Mouse (Mus musculus) macrophage (primary cell): Measurements from ENCODE around the gene Ddah2. TPM values are rescaled to one million over a fixed set of nuclear protein-coding genes. Genes with fewer than 3 reads are reported as not detected.
A peak's percentile ranks its signal among the peaks of the same experiment; 100 is the strongest.

Experiments used
- H3K27ac ChIP-seq: fragments of 350-480 bp; formaldehyde crosslinking; 2 replicates; pipeline ENCODE4 v1.9.0; 2021
- H3K36me3 ChIP-seq: fragments of 350-480 bp; formaldehyde crosslinking; 2 replicates; pipeline ENCODE4 v1.9.0; 2021; ENCODE audit errors: inconsistent target
- H3K4me3 ChIP-seq: fragments of 350-480 bp; formaldehyde crosslinking; 2 replicates; pipeline ENCODE4 v1.9.0; 2021; ENCODE audit errors: inconsistent target
- H3K79me2 ChIP-seq: fragments of 350-480 bp; formaldehyde crosslinking; 2 replicates; pipeline ENCODE4 v1.9.0; 2021; ENCODE audit errors: inconsistent target
- WGBS: methylation state at CpG from one replicate; pipeline ENCODE4 v1.1.7; 2026; ENCODE audit warnings: inconsistent platforms; ENCODE audit not compliant: missing documents; 5-methylcytosine and 5-hydroxymethylcytosine counted together
- polyA plus RNA-seq: library from polyadenylated mRNA; stranded (reverse); fragments of 250-400 nt; gene quantifications from 3 replicates; pipeline ENCODE4 v1.2.4, GENCODE M21; 2018; ENCODE audit warnings: inconsistent platforms

Gene Ddah2
- polyA plus RNA-seq, 1 experiment from 2014 or later, result 3.3 TPM

DNA sequence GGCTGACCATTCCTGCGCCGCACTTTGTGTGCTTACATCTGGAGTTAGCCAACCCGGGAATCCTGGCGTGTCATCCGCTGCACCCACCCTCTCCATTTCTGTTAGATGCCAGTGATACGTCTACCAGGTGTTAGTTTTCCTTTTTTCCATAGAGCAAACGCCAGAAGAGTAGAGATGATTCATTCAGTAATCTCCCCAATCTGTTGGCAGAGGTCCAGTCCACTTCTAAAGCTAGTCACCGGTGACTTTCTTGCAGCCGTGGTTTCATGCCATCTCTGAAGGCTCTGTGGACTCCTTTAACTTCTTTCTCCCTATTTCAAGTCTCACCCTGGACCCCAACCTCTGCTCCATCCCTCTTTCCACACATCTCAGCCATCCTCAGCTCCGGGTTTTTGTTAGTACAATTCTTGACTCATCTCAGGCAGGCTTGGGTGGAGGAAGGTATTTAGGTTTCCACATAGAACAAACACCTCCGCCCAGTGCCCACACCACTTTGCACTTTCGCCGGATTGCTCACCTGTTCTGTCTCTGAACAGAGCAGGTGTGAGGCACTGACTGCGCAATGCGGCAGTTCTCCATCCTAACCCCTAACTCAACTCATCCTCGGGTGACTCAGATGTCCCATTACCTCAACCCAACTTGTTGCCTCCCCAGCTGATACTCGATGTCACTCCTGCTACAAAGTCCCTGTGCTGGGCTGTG is 9.5 kb downstream of the Ddah2 start:
- no peaks in the 10 kb centered on the region for H3K36me3 ChIP-seq
- WGBS, result 74% methylated on average over 17 of the region's 17 CpGs
- no peak overlapping the region for H3K27ac ChIP-seq
- H3K4me3 ChIP-seq, result no peak overlapping the region
- no peaks in the 10 kb centered on the region for H3K79me2 ChIP-seq

DNA sequence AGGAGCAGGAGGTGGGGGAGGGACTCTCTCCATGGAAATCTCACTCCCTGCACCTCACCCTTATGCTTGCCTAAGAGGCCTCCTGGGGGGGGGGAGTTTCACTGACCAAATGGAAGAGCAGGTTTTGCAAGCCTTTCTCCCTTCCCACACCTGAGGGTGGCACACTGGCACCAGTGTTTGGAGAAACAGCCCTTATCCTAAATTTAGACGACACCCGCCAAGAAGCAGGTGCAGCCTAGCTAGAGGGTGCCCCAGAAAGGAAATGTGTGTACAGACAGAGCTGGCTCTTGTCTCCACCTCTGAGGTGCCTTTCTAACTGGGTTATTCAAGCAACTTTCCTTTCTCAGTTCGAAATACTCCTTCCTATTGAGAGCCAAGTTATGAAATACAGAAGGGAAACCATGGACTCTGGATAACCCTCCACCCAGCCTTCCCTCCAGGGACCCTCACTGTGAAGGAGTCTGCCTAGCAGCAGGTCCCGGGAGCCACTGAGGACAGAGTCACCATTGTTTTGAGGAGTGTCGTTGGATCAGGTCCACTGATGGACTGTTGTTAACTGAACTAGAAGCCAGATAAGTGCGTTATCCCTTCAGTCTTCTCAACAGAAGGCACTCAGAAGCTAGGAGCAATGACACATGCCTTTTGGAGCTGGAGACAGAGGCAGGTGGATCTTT is 11.9 kb downstream of the Ddah2 start:
- Histone ChIP-seq H3K27ac (no peak overlapping the region), H3K36me3 (no peaks in the 10 kb centered on the region), H3K4me3 (no peak overlapping the region), H3K79me2 (no peaks in the 10 kb centered on the region)
- WGBS, result 57% methylated on average over 5 of the region's 6 CpGs

- H3K27ac ChIP-seq, result no peak overlapping the region
- no peaks in the 10 kb centered on the region for H3K79me2 ChIP-seq
- 85% methylated on average over 8 of the region's 9 CpGs for WGBS
- H3K36me3 ChIP-seq, result no peaks in the 10 kb centered on the region
- no peak overlapping the region for H3K4me3 ChIP-seq
Measured at GRCm38 (mm10) chr17:35071454-35071853, 12.6 kb downstream of the Ddah2 start.

DNA sequence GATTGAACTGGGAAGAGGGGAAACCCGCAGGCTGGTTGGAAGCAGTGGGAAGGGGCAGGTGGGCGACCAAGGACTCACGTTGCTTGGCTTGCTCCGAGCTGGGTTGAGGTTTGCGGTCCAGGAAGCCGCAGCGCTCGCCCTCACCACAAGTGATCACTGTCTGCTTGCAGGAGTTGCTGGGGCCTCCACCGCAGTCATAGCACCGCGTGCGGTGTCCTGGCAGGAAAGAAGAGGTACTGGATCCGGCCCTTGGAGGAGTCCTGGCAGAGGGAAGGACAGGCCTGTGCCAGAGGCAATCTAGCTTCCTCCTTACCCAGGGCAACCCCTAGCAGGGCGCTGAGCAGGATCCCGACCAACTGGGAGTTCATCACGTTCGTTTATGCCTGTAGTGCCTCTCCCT is 15.3 kb downstream of the Ddah2 start:
- no peak overlapping the region for H3K27ac ChIP-seq
- H3K36me3 ChIP-seq, result no peaks in the 10 kb centered on the region
- H3K79me2 ChIP-seq, result no peaks in the 10 kb centered on the region
- WGBS, result 18% methylated on average over 17 of the region's 17 CpGs
- no peak overlapping the region for H3K4me3 ChIP-seq

DNA sequence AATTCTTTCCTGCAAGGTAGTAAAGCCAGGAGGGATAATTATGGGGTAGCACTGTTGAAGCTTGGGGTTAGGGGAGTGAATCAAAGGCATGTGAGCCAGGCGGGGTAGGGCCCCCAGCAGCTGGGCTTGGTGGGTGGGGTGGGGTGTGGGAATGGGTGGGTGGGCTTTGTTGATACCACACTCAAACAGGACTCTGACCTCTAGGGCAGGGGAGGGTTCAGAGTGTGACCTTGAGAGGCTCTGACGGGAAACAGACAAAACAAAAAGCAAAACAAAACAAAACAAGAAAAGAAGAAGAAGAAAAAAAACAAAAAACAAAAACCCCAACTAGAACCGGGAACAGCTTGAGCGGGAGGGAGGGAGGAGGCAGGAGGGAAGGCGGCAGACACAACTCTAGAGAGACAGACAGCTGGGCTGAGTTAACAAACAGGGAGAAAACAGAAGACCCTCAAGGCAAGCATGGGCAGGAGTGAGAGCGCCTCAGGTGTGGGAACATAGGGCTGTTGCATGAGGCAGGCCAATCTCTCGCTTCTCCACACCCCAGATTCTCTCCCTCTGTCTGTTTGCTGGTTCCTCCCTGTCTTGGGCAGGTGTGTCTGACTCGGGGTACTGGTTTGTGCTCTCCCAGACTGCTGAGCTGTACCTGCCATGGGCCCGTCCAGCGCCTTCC is 17.8 kb downstream of the Ddah2 start, which contains the start of gene Ly6g6e:
TSS of gene Ly6g6e (plus strand) at position 396 of the 670 bp plus-strand sequence.
- Histone ChIP-seq H3K79me2 (no peaks in the 10 kb centered on the region), H3K4me3 (peak within 1 kb of the TSS; percentile 29), H3K36me3 (no peaks in the 10 kb centered on the region), H3K27ac (peak within 1 kb of the TSS; percentile 19; the same call in 1 of the 2 replicates)
- 68% methylated on average over 10 of the region's 10 CpGs for WGBS

GRCm38 (mm10) chr17:35077285-35077684 is 18.4 kb downstream of the Ddah2 start:
- Histone ChIP-seq H3K36me3 (no peaks in the 10 kb centered on the region), H3K79me2 (no peaks in the 10 kb centered on the region), H3K27ac (0 out of 2 replicates have a peak overlapping the region, but pooled peaks have one; percentile 19), H3K4me3 (peak overlapping the region; percentile 29)
- WGBS, result 28% methylated on average over 2 of the region's 2 CpGs

- Histone ChIP-seq H3K4me3 (peak within 1 kb of the TSS; percentile 29), H3K79me2 (no peaks in the 10 kb centered on the region), H3K27ac (peak within 1 kb of the TSS; percentile 19; the same call in 1 of the 2 replicates), H3K36me3 (no peaks in the 10 kb centered on the region)
- 2% methylated on average over 14 of the region's 14 CpGs for WGBS
Measured at GRCm38 (mm10) chr17:35077786-35078233, 19.0 kb downstream of the Ddah2 start, which contains the start of gene Ly6g6d. Ly6g6d (minus strand) TSS chr17:35078065.

GRCm38 (mm10) chr17:35079778-35080177 is 20.9 kb downstream of the Ddah2 start:
- no peak overlapping the region for H3K4me3 ChIP-seq
- no peak overlapping the region for H3K27ac ChIP-seq
- WGBS, result 65% methylated on average over 9 of the region's 9 CpGs
- no peaks in the 10 kb centered on the region for H3K36me3 ChIP-seq
- no peaks in the 10 kb centered on the region for H3K79me2 ChIP-seq

- no peak overlapping the region for H3K4me3 ChIP-seq
- WGBS, result 77% methylated on average over 5 of the region's 6 CpGs
- no peaks in the 10 kb centered on the region for H3K36me3 ChIP-seq
- no peaks in the 10 kb centered on the region for H3K79me2 ChIP-seq
- H3K27ac ChIP-seq, result no peak overlapping the region
Measured at GRCm38 (mm10) chr17:35080248-35080647, 21.4 kb downstream of the Ddah2 start.

DNA sequence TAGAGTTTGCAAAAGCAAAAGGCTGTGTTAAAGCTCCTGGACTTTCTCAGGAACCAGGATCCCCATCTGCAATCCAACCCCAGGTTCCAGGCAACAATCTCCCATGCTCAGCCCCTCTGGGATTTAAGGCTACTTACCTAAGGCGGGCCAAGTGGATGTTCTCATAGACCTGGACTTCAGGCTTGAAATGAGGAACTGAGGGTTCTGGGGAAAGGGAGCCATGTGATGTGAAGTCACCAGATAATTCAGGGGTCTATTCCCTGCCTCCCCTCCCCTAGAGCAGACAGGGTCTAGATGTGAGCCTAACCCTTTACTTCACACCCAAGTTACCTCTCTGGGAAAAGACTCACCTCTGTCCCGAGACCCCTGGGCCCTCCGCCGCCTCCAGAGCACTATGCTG is 21.9 kb downstream of the Ddah2 start:
- no peaks in the 10 kb centered on the region for H3K79me2 ChIP-seq
- H3K27ac ChIP-seq, result no peak overlapping the region
- no peak overlapping the region for H3K4me3 ChIP-seq
- 95% methylated on average over 4 of the region's 4 CpGs for WGBS
- H3K36me3 ChIP-seq, result no peaks in the 10 kb centered on the region

DNA sequence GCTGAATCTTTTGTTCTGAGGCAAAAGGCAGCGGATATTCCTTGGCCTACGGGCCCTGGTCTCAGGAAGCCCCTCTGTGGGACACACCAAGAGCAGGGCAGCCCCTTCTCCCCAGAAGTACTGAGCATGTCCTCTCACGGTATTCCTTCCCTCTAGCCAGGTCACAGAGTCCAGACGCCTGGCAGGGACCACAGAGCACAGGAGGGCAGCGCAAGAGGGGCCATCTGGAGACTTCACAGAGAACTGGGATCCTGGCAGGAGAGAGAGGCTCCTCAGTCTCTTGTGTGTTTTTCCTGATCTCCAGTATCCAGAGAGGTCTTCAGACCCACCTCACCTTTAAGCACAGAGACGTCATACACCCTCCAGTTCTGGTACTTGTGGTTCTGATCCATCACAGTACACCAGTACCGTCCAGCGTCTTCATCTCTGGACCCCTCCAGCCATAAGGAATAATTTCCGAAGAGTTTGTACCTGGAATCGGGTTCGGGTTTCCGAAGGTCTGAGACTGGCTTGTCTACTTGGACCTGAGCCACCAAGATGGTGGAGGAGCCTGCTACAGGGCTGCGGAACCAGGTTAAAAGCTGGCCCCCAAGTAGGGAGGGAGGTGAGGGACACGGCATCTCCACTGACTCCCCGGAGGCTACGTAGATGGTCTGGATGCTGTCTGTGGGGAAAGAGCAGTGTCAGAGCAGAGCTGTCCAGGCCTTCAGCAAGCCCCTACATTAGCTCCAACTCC is 24.2 kb downstream of the Ddah2 start:
- no peak overlapping the region for H3K27ac ChIP-seq
- H3K79me2 ChIP-seq, result no peaks in the 10 kb centered on the region
- 94% methylated on average over 16 of the region's 16 CpGs for WGBS
- no peak overlapping the region for H3K4me3 ChIP-seq
- H3K36me3 ChIP-seq, result no peaks in the 10 kb centered on the region

- no peaks in the 10 kb centered on the region for H3K36me3 ChIP-seq
- H3K79me2 ChIP-seq, result no peaks in the 10 kb centered on the region
- no peak overlapping the region for H3K27ac ChIP-seq
- 63% methylated on average over 3 of the region's 3 CpGs for WGBS
- H3K4me3 ChIP-seq, result no peak overlapping the region
Measured at GRCm38 (mm10) chr17:35083929-35084497, 25.2 kb downstream of the Ddah2 start.

DNA sequence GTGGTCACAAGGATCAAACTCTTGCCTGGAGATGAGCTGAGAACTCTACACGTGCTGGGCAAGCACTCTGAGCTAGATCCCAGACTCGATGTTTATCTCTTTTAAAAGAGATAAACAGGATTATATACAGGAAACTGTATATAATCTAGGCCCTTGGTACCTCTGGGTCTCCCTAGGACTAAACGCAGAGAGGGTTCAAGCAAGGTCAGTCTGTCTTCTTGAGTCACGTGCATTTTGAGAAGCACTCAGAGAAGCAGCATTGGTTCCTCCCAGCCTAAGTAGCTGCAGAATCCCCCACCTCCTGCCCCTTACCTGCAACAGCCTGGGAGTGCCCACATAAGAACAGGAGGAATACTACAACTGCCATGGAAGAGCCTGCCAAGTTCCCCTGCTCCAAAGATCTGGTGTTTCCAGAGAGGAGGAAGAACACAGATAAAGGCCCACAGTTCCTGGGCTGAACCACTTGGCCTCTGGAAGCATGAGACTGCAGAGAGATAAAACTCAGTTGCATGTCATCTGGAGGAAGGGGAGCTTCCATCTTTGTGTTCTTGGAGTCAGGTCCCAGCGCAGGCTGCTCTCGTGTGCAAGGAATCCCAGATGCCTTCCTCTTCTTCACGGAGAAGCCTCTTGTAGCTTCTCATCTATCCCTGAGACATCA is 26.5 kb downstream of the Ddah2 start, which contains the start of gene Ly6g6f:
TSS of gene Ly6g6f (minus strand) at position 403 of the 658 bp plus-strand sequence.
- Histone ChIP-seq H3K27ac (no peak within 1 kb of the TSS), H3K4me3 (no peak within 1 kb of the TSS), H3K79me2 (peaks cover 8% of the 10 kb centered on the region; the same call in 1 of the 2 replicates), H3K36me3 (no peaks in the 10 kb centered on the region)
- WGBS, result 91% methylated on average over 7 of the region's 7 CpGs
